Mouse (Mus musculus): Measurements from ENCODE around the gene Mettl7a2. TPM values are rescaled to one million over a fixed set of nuclear protein-coding genes. Genes with fewer than 3 reads are reported as not detected.
A peak's percentile ranks its signal among the peaks of the same experiment; 100 is the strongest.
"Not testable (repeated sequence)": the region's sequence is repeated elsewhere in the genome, so short reads cannot be mapped to it uniquely, and the experiment has no call there.

Gene Mettl7a2
- not detected in 2 replicates for polyA plus RNA-seq (2015; fragmentation: Nextera tagmentation; extraction: Ambion mirVana)

- no peak within 1 kb of the TSS for H3K4me3 ChIP-seq
- H3K27ac ChIP-seq (replicated peaks): no peak within 1 kb of the TSS
- no peak for ATAC-seq (ENCODE audit: low FRiP score, low read depth)
- no peak within 1 kb of the TSS for H3K4me2 ChIP-seq
- H3K4me1 ChIP-seq (replicated peaks): no peaks in the 10 kb centered on the region
- 81% methylated on average over 10 of the region's 10 CpGs for WGBS
- no peak within 1 kb of the TSS for H3K9ac ChIP-seq
- H3K36me3 ChIP-seq: no peaks in the 10 kb centered on the region
- no peaks in the 10 kb centered on the region for H3K27me3 ChIP-seq
- no peaks in the 10 kb centered on the region for H3K9me3 ChIP-seq
Measured at GRCm38 (mm10) chr15:100352711-100353250, at the start of gene Mettl7a2, which contains the start of gene Methig1. TSS of gene Mettl7a2 (plus strand) at chr15:100353200. TSS of gene Methig1 (plus strand) at chr15:100353149.

GRCm38 (mm10) chr15:100303428-100304018, 49.5 kb upstream of the Mettl7a2 start:
- peaks cover 14% of the 10 kb centered on the region for H3K4me1 ChIP-seq (replicated peaks)
- 54% methylated on average over 8 of the region's 8 CpGs for WGBS
- H3K4me3 ChIP-seq: peak overlapping the region; percentile 46
- no peaks in the 10 kb centered on the region for H3K36me3 ChIP-seq
- peak overlapping the region; percentile 71 for H3K4me2 ChIP-seq
- H3K9me3 ChIP-seq: no peaks in the 10 kb centered on the region
- H3K27me3 ChIP-seq: no peaks in the 10 kb centered on the region
- peak overlapping the region; percentile 48 for H3K9ac ChIP-seq
- H3K27ac ChIP-seq (replicated peaks): peak overlapping the region; percentile 87
- no peak for ATAC-seq (ENCODE audit: low FRiP score, low read depth)

GRCm38 (mm10) chr15:100304019-100304991, 48.7 kb upstream of the Mettl7a2 start, which contains the start of gene Mettl7a1:
TSS of gene Mettl7a1 (plus strand) at chr15:100304140.
- peaks cover 14% of the 10 kb centered on the region for H3K4me1 ChIP-seq (replicated peaks)
- WGBS: 2% methylated on average over 22 of the region's 30 CpGs
- H3K4me2 ChIP-seq: peak within 1 kb of the TSS; percentile 71
- peak; percentile 65 for ATAC-seq (ENCODE audit: low FRiP score, low read depth)
- H3K27me3 ChIP-seq: no peaks in the 10 kb centered on the region
- peak within 1 kb of the TSS; percentile 46 for H3K4me3 ChIP-seq
- no peaks in the 10 kb centered on the region for H3K36me3 ChIP-seq
- peak within 1 kb of the TSS; percentile 48 for H3K9ac ChIP-seq
- no peaks in the 10 kb centered on the region for H3K9me3 ChIP-seq
- peak within 1 kb of the TSS; percentile 87 for H3K27ac ChIP-seq (replicated peaks)

GRCm38 (mm10) chr15:100306201-100306600, 46.8 kb upstream of the Mettl7a2 start:
- H3K4me2 ChIP-seq: no peak overlapping the region
- 87% methylated on average over 2 of the region's 2 CpGs for WGBS
- H3K9me3 ChIP-seq: no peaks in the 10 kb centered on the region
- no peak for ATAC-seq (ENCODE audit: low FRiP score, low read depth)
- H3K27ac ChIP-seq (replicated peaks): no peak overlapping the region
- H3K27me3 ChIP-seq: no peaks in the 10 kb centered on the region
- H3K4me3 ChIP-seq: no peak overlapping the region
- peaks cover 14% of the 10 kb centered on the region for H3K4me1 ChIP-seq (replicated peaks)
- no peaks in the 10 kb centered on the region for H3K36me3 ChIP-seq
- H3K9ac ChIP-seq: no peak overlapping the region

- not testable (repeated sequence) for H3K27me3 ChIP-seq; H3K4me2 ChIP-seq; H3K27ac ChIP-seq (replicated peaks); H3K9ac ChIP-seq; H3K4me3 ChIP-seq; H3K36me3 ChIP-seq; H3K9me3 ChIP-seq; ATAC-seq (ENCODE audit: low FRiP score, low read depth)
- peaks cover 14% of the 10 kb centered on the region for H3K4me1 ChIP-seq (replicated peaks)
- 51% methylated on average over 11 of the region's 11 CpGs for WGBS
Measured at GRCm38 (mm10) chr15:100307438-100308096, 45.4 kb upstream of the Mettl7a2 start.

- Histone ChIP-seq H3K27ac (replicated peaks) (no peak overlapping the region), H3K36me3 (no peaks in the 10 kb centered on the region), H3K27me3 (no peaks in the 10 kb centered on the region), H3K4me1 (replicated peaks) (no peaks in the 10 kb centered on the region), H3K9ac (no peak overlapping the region), H3K9me3 (no peaks in the 10 kb centered on the region), H3K4me2 (no peak overlapping the region), H3K4me3 (no peak overlapping the region)
- 92% methylated on average over 2 of the region's 2 CpGs for WGBS
- ATAC-seq (ENCODE audit: low FRiP score, low read depth): no peak
Measured at GRCm38 (mm10) chr15:100312346-100312745, 40.7 kb upstream of the Mettl7a2 start.

DNA sequence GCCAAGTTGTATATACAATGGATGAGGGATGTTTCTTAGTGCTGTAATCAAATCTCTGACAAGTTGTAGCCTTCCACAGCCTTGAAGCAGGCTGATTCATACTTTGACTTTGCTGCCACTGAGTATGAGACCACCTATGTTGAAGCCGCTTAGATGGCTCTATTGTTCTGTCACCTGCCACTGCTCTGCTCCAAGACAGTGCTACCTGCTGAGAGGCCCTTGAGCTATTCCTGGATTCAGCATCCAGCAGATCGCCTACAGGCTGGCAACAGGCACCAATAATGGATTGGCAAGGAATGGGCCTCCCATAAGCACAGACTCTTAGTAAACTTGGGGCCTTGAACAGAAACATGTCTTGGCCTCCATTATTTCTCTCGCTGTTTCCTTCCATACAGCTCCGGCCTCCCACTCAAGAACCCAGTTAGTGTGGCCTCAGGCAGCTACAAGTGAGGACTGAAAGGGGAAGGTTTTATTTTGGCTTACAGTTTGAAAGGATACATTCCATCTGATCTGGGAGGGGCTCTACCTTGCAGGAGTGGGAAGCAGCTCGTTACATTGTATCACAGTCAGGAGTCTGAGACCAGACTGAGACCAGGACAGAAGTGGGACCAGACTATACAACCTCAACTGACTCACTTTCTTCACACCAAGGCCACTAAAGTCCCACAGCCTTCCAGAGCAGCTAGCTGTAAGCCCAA, 38.4 kb upstream of the Mettl7a2 start:
- WGBS: 93% methylated on average over 5 of the region's 5 CpGs
- ATAC-seq (ENCODE audit: low FRiP score, low read depth): no peak

DNA sequence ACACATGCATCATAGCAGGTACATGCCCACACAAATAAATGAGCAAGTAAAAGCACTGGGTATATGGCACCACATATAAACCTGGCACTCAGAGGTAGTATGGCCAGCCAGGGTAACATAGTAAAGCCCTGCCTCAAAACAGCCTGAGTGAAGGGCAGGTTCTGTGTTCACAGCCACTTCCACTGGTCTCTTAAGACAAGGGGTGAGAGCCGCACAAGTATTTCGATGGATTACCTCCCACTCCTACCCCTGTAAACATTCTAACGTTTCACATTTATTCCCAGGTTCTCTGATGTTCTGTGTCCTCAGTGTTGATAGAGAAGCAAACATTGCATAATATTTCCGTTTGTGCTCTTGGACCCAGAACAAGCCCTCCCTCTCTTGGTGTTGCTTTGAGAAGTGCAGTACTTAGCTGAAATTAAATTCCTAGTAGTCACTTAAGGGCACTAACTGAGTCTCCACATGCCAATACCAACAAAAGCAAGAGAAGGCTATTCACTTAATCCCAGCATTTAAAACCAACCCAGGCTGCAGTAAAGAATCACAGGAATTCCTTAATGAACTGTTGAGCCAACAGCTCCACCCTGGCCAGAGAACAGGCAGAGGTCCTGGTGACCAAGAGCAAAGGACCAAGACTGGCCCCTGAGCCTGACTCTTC, 34.9 kb upstream of the Mettl7a2 start:
- H3K4me1 ChIP-seq (replicated peaks); ATAC-seq (ENCODE audit: low FRiP score, low read depth): not testable (repeated sequence)
- WGBS: 86% methylated on average over 4 of the region's 4 CpGs

More for the DNA sequence above, 38.4 kb upstream of the Mettl7a2 start:
- H3K4me1 ChIP-seq (replicated peaks): no peaks in the 10 kb centered on the region
- H3K36me3 ChIP-seq: no peaks in the 10 kb centered on the region
- no peak overlapping the region for H3K4me3 ChIP-seq
- no peak overlapping the region for H3K9ac ChIP-seq
- H3K27me3 ChIP-seq: no peaks in the 10 kb centered on the region
- H3K9me3 ChIP-seq: no peaks in the 10 kb centered on the region
- no peak overlapping the region for H3K4me2 ChIP-seq
- no peak overlapping the region for H3K27ac ChIP-seq (replicated peaks)

DNA sequence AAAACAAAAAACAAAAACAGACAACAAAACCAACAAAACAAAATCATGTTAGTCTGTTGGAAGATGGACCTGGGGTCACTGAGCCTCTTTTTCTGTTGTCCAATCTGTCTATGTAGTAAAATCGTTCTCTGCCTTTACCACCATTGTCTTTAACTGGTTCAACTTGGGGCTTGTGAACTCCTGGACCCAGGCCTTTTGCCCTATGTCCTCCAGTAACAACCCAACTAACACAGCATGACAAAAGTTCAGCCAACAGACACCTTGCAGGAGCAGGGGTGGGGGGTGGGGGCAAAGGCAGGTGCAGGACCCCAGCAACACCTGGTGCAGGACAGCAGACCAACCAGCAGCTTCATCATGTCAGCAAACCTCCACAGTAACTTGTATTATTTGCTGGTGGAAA, 33.1 kb upstream of the Mettl7a2 start:
- H3K4me1 ChIP-seq (replicated peaks): no peaks in the 10 kb centered on the region
- no peaks in the 10 kb centered on the region for H3K9me3 ChIP-seq
- H3K27ac ChIP-seq (replicated peaks): no peak overlapping the region
- no peaks in the 10 kb centered on the region for H3K27me3 ChIP-seq
- no peaks in the 10 kb centered on the region for H3K36me3 ChIP-seq
- 89% methylated on average over 1 of the region's 1 CpGs for WGBS
- no peak overlapping the region for H3K4me2 ChIP-seq
- H3K4me3 ChIP-seq: no peak overlapping the region
- ATAC-seq (ENCODE audit: low FRiP score, low read depth): no peak
- no peak overlapping the region for H3K9ac ChIP-seq

More for the DNA sequence above, 34.9 kb upstream of the Mettl7a2 start:
- H3K9me3 ChIP-seq; H3K9ac ChIP-seq; H3K27ac ChIP-seq (replicated peaks); H3K4me2 ChIP-seq; H3K36me3 ChIP-seq; H3K4me3 ChIP-seq; H3K27me3 ChIP-seq: not testable (repeated sequence)

- Histone ChIP-seq H3K4me2 (no peak overlapping the region), H3K27me3 (no peaks in the 10 kb centered on the region), H3K4me1 (replicated peaks) (no peaks in the 10 kb centered on the region), H3K9ac (no peak overlapping the region), H3K9me3 (no peaks in the 10 kb centered on the region), H3K36me3 (no peaks in the 10 kb centered on the region), H3K27ac (replicated peaks) (no peak overlapping the region), H3K4me3 (no peak overlapping the region)
- no peak for ATAC-seq (ENCODE audit: low FRiP score, low read depth)
- 79% methylated on average over 9 of the region's 9 CpGs for WGBS
Measured at GRCm38 (mm10) chr15:100320295-100320905, 32.6 kb upstream of the Mettl7a2 start.

Measured in hindbrain, embryonic 15.5 days (tissue).